Mouse (Mus musculus): ENCODE measurements at regions not wholly inside any gene's neighbourhood (a gene's known extent, or its start where the extent isn't known, plus 50 kb on each side); places are given as distances from the start of the nearest gene placed in this dataset.

GRCm38 (mm10) chr17:91216429-91216828, 123.6 kb upstream of the Nrxn1 start:
- no peak for DNase-seq

- no peak for DNase-seq
These were observed 89.7 kb upstream of the Nrxn1 start for GRCm38 (mm10) chr17:91182574-91182973.

GRCm38 (mm10) chr17:91161834-91162233, 69.0 kb upstream of the Nrxn1 start:
- no peak for DNase-seq

Data from right cerebral cortex, adult 18-20 months (tissue).